Mouse (Mus musculus): Measurements from ENCODE around the gene Prm2. TPM values are rescaled to one million over a fixed set of nuclear protein-coding genes. Genes with fewer than 3 reads are reported as not detected.

The Prm2 gene
- polyA plus RNA-seq, 1 experiment from 2014 or later = not detected

- DNase-seq (ENCODE audit: low spot score) = no peak
- no peaks in the 10 kb centered on the region for H3K36me3 ChIP-seq
- H3K4me1 ChIP-seq (replicated peaks) = peaks cover 52% of the 10 kb centered on the region
- no peak overlapping the region for H3K4me3 ChIP-seq
- no peaks in the 10 kb centered on the region for H3K9me3 ChIP-seq
- H3K27me3 ChIP-seq (ENCODE audit: insufficient read depth, poor library complexity, severe bottlenecking) = peaks cover 34% of the 10 kb centered on the region
- H3K27ac ChIP-seq = peak overlapping the region; percentile 45
- WGBS = 39% methylated on average over 6 of the region's 6 CpGs
These were observed 13.4 kb downstream of the Prm2 start for GRCm38 (mm10) chr16:10782377-10783151.

- Histone ChIP-seq H3K4me1 (replicated peaks) (peaks cover 53% of the 10 kb centered on the region), H3K36me3 (no peaks in the 10 kb centered on the region), H3K27me3 (ENCODE audit: insufficient read depth, poor library complexity, severe bottlenecking) (peaks cover 34% of the 10 kb centered on the region), H3K27ac (no peak overlapping the region; the same call in 1 of the 2 replicates), H3K9me3 (no peaks in the 10 kb centered on the region), H3K4me3 (no peak overlapping the region)
- no peak for DNase-seq (ENCODE audit: low spot score)
- 37% methylated on average over 9 of the region's 9 CpGs for WGBS
These were observed 14.0 kb downstream of the Prm2 start for GRCm38 (mm10) chr16:10781862-10782371.

- Histone ChIP-seq H3K9me3 (no peaks in the 10 kb centered on the region), H3K4me3 (no peak overlapping the region), H3K4me1 (replicated peaks) (peaks cover 46% of the 10 kb centered on the region), H3K27ac (no peak overlapping the region), H3K27me3 (ENCODE audit: insufficient read depth, poor library complexity, severe bottlenecking) (peaks cover 34% of the 10 kb centered on the region), H3K36me3 (no peaks in the 10 kb centered on the region)
- 82% methylated on average over 5 of the region's 5 CpGs for WGBS
- no peak for DNase-seq (ENCODE audit: low spot score)
These were observed 15.3 kb downstream of the Prm2 start for GRCm38 (mm10) chr16:10780631-10781120.

GRCm38 (mm10) chr16:10777579-10778160 is 18.3 kb downstream of the Prm2 start:
- Histone ChIP-seq H3K4me3 (no peak overlapping the region), H3K9me3 (no peaks in the 10 kb centered on the region), H3K27ac (no peak overlapping the region), H3K36me3 (no peaks in the 10 kb centered on the region), H3K4me1 (replicated peaks) (peaks cover 28% of the 10 kb centered on the region), H3K27me3 (ENCODE audit: insufficient read depth, poor library complexity, severe bottlenecking) (peaks cover 12% of the 10 kb centered on the region)
- no peak for DNase-seq (ENCODE audit: low spot score)
- whole genome bisulfite sequencing = 63% methylated on average over 5 of the region's 5 CpGs

- no peak overlapping the region for H3K4me3 ChIP-seq
- peaks cover 11% of the 10 kb centered on the region; the same call in 1 of the 2 replicates for H3K27me3 ChIP-seq (ENCODE audit: insufficient read depth, poor library complexity, severe bottlenecking)
- no peaks in the 10 kb centered on the region for H3K36me3 ChIP-seq
- 75% methylated on average over 7 of the region's 7 CpGs for WGBS
- no peaks in the 10 kb centered on the region for H3K9me3 ChIP-seq
- peaks cover 22% of the 10 kb centered on the region for H3K4me1 ChIP-seq (replicated peaks)
- no peak for DNase-seq (ENCODE audit: low spot score)
- H3K27ac ChIP-seq = no peak overlapping the region
These were observed 19.6 kb downstream of the Prm2 start for GRCm38 (mm10) chr16:10776322-10776721.

GRCm38 (mm10) chr16:10774726-10775125 is 21.2 kb downstream of the Prm2 start:
- Histone ChIP-seq H3K27ac (no peak overlapping the region), H3K9me3 (no peaks in the 10 kb centered on the region), H3K36me3 (no peaks in the 10 kb centered on the region), H3K4me1 (replicated peaks) (peaks cover 22% of the 10 kb centered on the region), H3K27me3 (ENCODE audit: insufficient read depth, poor library complexity, severe bottlenecking) (peaks cover 3% of the 10 kb centered on the region; the same call in 1 of the 2 replicates), H3K4me3 (no peak overlapping the region)
- WGBS = 75% methylated on average over 4 of the region's 4 CpGs
- no peak for DNase-seq (ENCODE audit: low spot score)

GRCm38 (mm10) chr16:10773543-10773942 is 22.4 kb downstream of the Prm2 start:
- WGBS = 86% methylated on average over 8 of the region's 8 CpGs
- Histone ChIP-seq H3K27ac (no peak overlapping the region), H3K4me1 (replicated peaks) (peaks cover 22% of the 10 kb centered on the region), H3K27me3 (ENCODE audit: insufficient read depth, poor library complexity, severe bottlenecking) (peaks cover 8% of the 10 kb centered on the region), H3K9me3 (no peaks in the 10 kb centered on the region), H3K36me3 (no peaks in the 10 kb centered on the region), H3K4me3 (no peak overlapping the region)
- DNase-seq (ENCODE audit: low spot score) = no peak

GRCm38 (mm10) chr16:10771769-10772510 is 24.0 kb downstream of the Prm2 start:
- H3K9me3 ChIP-seq = no peaks in the 10 kb centered on the region
- no peak for DNase-seq (ENCODE audit: low spot score)
- H3K4me3 ChIP-seq = no peak overlapping the region
- WGBS = 55% methylated on average over 19 of the region's 19 CpGs
- peaks cover 12% of the 10 kb centered on the region; the same call in 1 of the 2 replicates for H3K4me1 ChIP-seq (replicated peaks)
- peaks cover 9% of the 10 kb centered on the region for H3K27me3 ChIP-seq (ENCODE audit: insufficient read depth, poor library complexity, severe bottlenecking)
- H3K27ac ChIP-seq = no peak overlapping the region
- no peaks in the 10 kb centered on the region for H3K36me3 ChIP-seq

GRCm38 (mm10) chr16:10770531-10771325 is 25.2 kb downstream of the Prm2 start:
- Histone ChIP-seq H3K27me3 (ENCODE audit: insufficient read depth, poor library complexity, severe bottlenecking) (peaks cover 9% of the 10 kb centered on the region), H3K9me3 (no peaks in the 10 kb centered on the region), H3K4me1 (replicated peaks) (peaks cover 7% of the 10 kb centered on the region; the same call in 1 of the 2 replicates), H3K27ac (no peak overlapping the region), H3K4me3 (no peak overlapping the region), H3K36me3 (no peaks in the 10 kb centered on the region)
- DNase-seq (ENCODE audit: low spot score) = no peak
- WGBS = 51% methylated on average over 4 of the region's 4 CpGs

- no peaks in the 10 kb centered on the region for H3K36me3 ChIP-seq
- peaks cover 9% of the 10 kb centered on the region for H3K27me3 ChIP-seq (ENCODE audit: insufficient read depth, poor library complexity, severe bottlenecking)
- no peak overlapping the region for H3K4me3 ChIP-seq
- no peak for DNase-seq (ENCODE audit: low spot score)
- no peak overlapping the region for H3K27ac ChIP-seq
- 41% methylated on average over 2 of the region's 2 CpGs for WGBS
- peaks cover 7% of the 10 kb centered on the region; the same call in 1 of the 2 replicates for H3K4me1 ChIP-seq (replicated peaks)
- no peaks in the 10 kb centered on the region for H3K9me3 ChIP-seq
These were observed 26.3 kb downstream of the Prm2 start for GRCm38 (mm10) chr16:10769661-10770060.

GRCm38 (mm10) chr16:10768821-10769220 is 27.1 kb downstream of the Prm2 start:
- 70% methylated on average over 9 of the region's 9 CpGs for WGBS
- H3K36me3 ChIP-seq = no peaks in the 10 kb centered on the region
- H3K27me3 ChIP-seq (ENCODE audit: insufficient read depth, poor library complexity, severe bottlenecking) = peaks cover 9% of the 10 kb centered on the region
- DNase-seq (ENCODE audit: low spot score) = no peak
- H3K4me3 ChIP-seq = no peak overlapping the region
- H3K9me3 ChIP-seq = no peaks in the 10 kb centered on the region
- peaks cover 10% of the 10 kb centered on the region; the same call in 1 of the 2 replicates for H3K4me1 ChIP-seq (replicated peaks)
- no peak overlapping the region for H3K27ac ChIP-seq

GRCm38 (mm10) chr16:10767158-10767557 is 28.8 kb downstream of the Prm2 start:
- no peaks in the 10 kb centered on the region for H3K9me3 ChIP-seq
- 50% methylated on average over 4 of the region's 4 CpGs for WGBS
- H3K4me1 ChIP-seq (replicated peaks) = peaks cover 15% of the 10 kb centered on the region; the same call in 1 of the 2 replicates
- peak; percentile 64 for DNase-seq (ENCODE audit: low spot score)
- peaks cover 9% of the 10 kb centered on the region for H3K27me3 ChIP-seq (ENCODE audit: insufficient read depth, poor library complexity, severe bottlenecking)
- H3K4me3 ChIP-seq = no peak overlapping the region
- H3K36me3 ChIP-seq = no peaks in the 10 kb centered on the region
- no peak overlapping the region for H3K27ac ChIP-seq

All from hindbrain, embryonic 10.5 days (tissue).